Mouse (Mus musculus) erythroblast, embryonic 14.5 days (primary cell): ENCODE results near the gene 4933427D14Rik.

Source experiments
- GATA1 ChIP-seq: IDR thresholded peaks from 2 replicates; pipeline ENCODE4 v1.6.1; 2012; ENCODE audit warnings: low read length, inconsistent platforms, mixed read lengths
- TAL1 ChIP-seq: IDR thresholded peaks from 3 replicates; pipeline ENCODE4 v1.6.1; 2012; ENCODE audit warnings: low read length, inconsistent platforms, mixed read lengths

DNA sequence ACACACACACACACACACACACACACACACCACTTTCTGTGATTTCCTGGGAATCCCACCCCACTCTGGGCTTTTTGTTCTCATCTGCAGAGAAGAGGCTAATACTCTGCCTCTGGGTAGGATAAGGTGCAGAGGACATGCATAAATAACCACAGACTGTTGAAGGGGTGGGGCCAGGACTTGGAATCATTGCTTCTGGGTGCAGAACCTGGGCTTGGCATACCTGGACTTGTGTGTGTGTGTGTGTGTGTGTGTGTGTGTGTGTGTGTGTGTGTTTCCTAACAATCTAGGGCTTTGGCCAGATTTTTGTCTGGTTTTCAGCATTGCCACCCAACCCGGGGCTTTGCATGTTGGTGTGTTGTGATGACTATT lies 61.4 kb downstream of the 4933427D14Rik start:
- TF ChIP-seq GATA1 (no peak), TAL1 (no peak)
